Mouse (Mus musculus): ENCODE measurements around the gene Stpg4.

Gene Stpg4

DNA sequence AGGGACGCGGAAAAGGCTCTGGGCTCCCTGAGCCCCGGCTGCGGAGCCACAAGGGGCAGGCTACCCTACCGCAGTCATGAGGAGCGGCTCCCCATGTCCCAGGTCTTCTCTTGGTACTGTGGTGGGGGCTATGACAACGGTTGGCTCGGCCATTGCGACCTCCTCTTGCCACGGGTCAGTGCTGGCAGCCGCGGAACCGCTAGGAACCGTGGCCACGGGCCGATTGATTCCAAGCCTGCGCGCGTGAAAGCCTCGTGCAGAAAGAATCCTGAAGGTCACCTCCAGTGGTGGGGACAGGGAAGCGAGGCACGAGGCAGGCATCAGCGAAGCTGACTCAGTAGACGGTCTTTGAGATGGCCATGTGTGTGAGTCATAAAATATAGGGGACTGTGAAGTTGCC lies at the start of gene Stpg4:
Stpg4 (minus strand) TSS at position 231 of the 400 bp plus-strand sequence.
- no peak for DNase-seq (ENCODE audit: low read depth, low spot score)

DNA sequence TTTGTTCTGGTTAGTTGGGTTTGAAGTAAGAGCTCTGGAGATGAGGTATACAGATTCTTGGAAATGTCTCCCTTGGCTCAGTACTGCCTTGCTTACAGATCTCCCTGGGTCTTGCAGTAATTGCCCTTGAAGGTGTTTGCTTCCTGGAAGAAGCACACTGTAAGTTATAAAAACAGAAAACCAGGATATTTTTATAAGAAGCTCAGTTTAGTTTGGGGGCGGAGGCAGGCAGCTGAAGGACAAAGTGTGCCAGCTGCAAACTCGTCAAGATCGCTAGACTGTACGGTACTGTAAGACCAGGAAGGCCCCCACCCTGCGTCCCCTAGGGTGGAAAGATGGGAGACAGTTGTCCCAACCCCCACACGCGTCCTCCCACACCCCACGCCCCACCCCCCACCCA lies 47.8 kb upstream of the Stpg4 start:
- no peak for DNase-seq (ENCODE audit: low read depth, low spot score)

DNA sequence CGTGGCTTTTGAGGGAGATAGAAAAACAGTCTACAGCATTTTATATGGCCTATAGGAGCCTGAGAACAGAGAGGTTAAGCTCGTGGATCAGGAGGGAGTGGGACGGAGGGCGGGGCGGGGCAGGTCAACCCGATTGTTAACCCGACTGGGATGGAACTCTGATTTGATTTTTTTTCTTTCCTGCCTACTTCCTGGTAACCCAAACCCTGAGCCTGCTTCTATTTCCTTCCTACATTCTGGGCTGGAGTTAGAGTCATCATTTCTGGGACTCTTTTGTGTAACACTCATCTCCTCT lies 46.9 kb upstream of the Stpg4 start:
- no peak for DNase-seq (ENCODE audit: low read depth, low spot score)

DNA sequence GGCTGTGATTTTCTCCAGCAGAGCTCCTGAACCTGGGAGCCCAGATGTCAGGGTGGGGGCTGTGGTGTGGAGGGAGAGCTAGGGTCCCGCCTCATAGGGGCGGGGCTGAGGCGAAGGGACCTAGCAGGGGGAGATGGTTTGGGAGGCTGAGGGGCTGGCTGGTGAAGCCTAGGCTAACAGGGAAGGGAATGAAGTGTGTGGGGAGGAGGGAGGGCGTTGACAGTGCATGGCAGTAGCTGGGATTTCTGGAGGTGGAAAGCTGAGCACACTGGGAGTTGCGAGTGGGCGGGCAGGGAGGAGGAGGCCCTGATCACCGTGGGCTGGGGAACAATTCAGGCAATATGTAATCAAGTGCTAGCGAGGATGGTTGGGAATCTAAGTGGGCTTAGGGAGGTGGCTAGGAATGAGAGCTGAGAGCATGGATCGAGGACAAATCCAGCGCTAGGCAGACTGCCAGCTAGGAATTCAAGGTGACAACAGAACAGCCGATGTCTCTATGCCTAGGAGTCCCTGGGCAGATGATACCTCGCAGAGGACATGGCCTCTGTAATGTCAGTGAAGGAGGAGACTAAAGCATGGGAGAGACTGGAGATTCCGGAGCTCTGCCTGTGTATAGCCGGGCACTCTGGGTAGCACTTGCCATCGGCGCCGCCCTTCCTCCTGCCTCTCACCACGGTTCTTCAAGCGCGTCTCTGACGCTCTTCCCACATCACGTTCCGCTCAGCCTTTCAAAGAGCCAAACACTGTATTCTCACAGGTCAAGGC lies 46.4 kb upstream of the Stpg4 start:
- DNase-seq (ENCODE audit: low read depth, low spot score): peak; percentile 53

DNA sequence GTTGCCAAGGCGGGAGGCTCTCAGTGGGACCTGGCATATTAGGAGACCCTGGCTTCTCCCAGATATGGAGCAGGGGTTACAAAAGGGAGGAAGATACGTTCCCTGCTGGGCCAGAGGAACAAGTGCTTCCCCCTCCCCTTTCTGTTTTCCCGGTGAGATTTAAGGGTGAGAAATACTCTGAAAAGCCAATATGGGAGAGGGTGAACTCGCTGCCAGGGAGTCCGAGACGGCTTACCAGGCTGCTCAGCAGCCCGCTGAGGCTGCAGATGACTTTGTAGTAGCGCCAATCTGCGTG lies 45.8 kb upstream of the Stpg4 start:
- DNase-seq (ENCODE audit: low read depth, low spot score): no peak

DNA sequence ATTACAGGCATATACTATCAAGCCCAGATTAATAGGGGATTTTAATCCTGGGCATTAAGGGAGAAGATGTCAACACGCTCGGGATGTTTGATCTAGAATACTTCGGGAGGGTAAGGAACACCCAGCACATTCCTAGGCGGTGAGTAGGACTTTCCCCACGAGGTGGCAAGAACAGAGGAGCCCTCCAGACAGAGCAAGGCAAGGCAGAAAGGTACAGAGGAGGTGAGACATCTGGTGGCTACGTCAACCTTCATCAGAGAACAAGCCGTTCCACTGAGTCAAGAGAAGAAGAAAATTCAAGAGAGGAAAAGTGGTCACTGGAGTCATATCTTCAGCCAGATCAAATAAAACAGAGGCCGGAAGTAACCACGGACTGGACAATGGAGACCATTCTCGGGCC lies 45.3 kb upstream of the Stpg4 start:
- DNase-seq (ENCODE audit: low read depth, low spot score): no peak

DNA sequence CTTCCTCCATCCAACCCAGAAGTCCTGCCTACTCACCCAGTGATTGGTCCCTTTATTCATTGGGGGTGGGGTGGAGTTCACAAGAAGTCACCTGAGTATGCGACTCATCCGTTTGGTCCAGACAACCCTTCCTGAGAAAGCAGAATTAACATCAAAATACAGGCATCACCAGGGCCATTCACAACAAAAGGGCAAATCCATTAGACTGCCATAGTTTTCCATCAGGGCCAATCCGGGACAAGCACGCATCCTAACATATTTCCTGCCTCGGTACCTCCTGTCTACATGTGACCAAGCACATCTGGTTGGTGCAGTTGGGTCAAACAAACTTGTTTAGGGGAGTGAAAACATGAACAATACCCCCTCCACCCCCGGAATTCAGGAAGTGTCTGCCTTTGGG lies 44.1 kb upstream of the Stpg4 start:
- peak; percentile 98 for DNase-seq (ENCODE audit: low read depth, low spot score)

DNA sequence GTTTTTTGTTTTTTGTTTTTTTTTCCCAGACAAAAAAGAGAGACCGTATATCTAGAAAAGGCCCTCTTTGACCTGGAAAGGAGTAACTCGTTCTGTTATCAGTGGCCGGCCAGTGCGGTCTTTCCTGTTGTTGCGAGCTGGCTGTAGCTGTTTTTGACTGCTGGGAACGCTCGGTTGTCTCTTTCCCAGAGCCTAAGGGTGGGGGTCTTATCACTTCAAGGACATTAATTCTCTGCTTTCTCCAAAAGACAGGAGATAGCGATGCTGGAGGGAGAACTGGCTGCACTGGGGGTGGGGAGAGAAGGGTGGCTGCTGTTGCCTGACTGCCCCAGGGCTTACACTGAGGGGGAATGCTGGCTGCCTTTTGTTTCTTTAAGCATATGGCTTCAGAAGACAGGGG lies 43.3 kb upstream of the Stpg4 start:
- no peak for DNase-seq (ENCODE audit: low read depth, low spot score)

DNA sequence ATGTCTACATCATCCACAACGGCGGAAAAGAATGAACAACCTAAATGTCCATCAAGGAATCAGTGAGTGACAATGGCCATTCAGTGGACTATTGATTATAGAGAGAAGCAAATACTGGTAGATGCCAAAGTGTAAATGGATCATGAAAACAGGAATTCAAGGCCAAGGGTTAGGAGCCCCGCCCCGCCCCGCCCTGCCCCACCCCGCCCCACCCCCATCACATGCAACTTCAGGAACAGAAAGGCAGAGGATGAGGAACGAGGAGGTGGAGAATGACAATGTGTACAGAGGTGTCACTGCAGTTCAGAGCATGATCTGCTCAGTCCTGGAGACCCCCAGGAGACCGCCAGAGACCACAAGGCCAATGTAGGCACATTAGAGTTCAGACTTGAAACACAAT lies 42.7 kb upstream of the Stpg4 start:
- no peak for DNase-seq (ENCODE audit: low read depth, low spot score)

DNA sequence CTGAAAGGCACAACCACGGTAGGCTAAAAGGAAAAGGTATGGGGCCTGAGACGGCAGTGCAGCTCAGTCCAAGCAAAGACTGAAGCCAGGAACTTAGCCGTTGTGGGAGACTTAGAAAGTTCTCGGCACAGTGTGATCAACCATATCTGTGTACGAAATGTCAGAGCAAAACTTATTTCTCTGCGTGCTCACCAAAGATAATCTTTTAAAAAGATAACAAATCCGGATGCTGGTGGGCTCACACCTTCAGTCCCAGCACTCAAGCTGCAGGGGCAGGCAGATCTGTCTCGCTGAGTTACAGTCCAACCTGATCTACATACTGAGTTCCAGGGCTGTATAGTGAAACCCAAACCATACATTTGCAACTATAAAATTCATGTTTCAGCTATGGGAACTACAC lies 41.9 kb upstream of the Stpg4 start:
- no peak for DNase-seq (ENCODE audit: low read depth, low spot score)

DNA sequence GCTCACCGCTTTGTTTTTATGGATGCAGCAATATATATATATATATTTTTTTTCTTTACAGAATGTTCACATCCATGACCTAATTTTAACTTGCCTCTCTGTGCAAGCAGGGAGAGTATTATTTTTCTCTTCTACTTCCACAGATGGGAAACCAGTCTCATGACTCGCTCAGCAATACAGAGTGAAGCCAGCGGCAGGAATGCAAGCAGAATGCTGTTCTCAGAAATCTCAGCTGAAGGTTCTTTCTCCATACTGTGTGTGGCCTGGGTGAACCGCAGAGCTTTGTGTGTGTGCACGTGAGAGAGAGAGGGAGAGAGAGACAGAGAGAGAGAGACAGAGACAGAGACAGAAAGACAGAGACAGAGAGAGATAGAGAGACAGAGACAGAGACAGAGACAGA lies 41.1 kb upstream of the Stpg4 start:
- DNase-seq (ENCODE audit: low read depth, low spot score): no peak

DNA sequence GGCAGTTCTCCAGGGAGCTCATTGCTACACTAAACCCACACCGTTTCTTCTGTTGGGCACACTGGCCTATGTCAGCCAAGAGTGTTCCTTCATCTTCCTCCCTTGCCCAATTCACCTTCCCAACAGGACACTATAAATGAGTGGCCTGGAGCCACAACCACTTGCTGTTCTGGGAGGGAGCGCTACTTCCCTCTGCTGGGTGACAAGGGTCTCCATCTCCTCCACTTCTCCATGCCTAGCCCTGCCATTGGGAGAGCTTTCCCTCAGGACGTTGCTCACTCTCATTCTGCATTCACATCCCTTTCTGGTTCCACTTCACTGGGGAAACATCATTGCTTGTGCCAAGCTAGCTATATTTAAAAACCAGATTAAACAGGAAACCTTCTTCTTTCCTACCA lies 34.0 kb upstream of the Stpg4 start:
- DNase-seq (ENCODE audit: low read depth, low spot score): no peak

DNA sequence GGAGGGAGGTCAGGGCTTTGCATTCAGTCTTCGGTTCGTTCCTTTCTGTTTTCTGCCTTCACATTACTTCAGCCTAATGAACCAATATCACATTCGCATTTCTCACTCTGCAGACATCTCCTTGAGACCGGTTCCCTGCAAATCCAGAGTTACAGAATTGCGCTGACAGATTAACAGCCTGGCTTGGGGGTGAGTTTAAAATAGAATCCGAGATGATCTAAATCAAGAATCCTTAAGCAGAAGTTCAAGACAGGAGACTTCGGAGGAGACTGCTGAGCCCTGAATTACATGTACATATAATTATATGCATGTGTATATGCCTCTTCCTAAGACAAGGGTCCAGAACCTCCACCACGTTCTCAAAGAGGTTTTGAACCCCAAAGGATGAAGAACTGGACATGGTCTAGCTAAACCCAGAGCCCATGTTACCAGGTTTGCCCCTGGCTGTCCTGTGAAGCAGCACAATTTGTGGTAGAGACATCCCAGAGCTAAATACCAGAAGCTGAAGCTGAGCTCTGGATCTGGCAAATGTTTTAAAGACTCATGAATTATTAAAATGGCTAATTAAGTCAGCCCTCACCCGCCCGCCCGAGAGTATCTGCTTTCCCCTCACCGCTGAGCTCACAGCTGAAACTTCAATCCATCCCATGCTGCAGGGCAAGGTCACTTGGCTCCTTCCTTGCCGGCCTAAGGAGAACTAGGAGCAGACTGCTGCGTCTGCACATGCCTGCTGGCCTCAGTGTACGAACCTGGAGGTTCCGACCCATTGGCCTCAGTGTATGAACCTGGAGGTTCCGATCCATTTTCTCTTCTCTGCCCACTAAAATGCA lies 33.3 kb upstream of the Stpg4 start:
- DNase-seq (ENCODE audit: low read depth, low spot score): peak; percentile 29

DNA sequence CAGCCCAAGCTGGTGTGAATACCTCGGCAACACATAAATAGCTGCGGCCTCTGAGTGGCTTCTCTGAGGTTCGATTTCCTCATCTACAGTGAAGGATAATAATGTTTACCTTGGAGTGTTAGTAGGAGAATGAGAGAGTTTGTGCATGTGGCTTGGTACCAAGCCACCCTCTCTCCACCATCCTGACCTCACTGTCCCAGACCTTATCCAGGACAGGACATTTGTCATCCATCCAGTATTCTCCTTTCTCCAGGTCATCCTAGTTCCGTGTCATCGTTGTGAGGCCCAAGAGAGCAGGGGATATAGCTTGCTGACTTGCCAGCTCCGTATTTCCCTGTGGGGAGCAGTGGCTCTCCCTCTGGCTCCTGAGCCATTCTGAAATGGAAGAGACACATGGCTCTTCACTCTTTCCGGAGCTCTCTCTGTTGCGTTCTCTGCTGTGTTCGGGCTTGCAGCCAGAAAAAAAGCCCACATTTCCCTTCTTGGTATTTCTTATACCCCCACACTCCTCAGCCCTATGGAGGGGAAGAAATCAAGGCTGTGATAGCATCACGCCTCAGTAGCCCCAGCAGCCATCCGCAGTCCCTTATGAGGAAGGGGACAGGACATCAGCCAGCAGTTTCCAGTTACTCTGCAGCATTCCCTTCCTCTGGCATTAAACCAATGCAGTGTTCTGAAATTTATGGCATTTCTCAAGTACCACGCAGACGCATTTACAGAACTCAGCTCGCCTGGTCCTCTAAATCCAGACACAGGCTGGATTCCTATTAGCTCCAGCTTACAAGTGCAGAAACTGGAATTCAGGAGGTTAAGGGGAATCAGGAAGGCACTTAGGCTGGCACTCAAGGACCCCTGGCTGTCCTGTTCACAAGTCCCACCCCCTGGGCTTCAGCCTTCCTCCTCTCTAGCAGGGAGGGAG lies 32.5 kb upstream of the Stpg4 start:
- DNase-seq (ENCODE audit: low read depth, low spot score): no peak

DNA sequence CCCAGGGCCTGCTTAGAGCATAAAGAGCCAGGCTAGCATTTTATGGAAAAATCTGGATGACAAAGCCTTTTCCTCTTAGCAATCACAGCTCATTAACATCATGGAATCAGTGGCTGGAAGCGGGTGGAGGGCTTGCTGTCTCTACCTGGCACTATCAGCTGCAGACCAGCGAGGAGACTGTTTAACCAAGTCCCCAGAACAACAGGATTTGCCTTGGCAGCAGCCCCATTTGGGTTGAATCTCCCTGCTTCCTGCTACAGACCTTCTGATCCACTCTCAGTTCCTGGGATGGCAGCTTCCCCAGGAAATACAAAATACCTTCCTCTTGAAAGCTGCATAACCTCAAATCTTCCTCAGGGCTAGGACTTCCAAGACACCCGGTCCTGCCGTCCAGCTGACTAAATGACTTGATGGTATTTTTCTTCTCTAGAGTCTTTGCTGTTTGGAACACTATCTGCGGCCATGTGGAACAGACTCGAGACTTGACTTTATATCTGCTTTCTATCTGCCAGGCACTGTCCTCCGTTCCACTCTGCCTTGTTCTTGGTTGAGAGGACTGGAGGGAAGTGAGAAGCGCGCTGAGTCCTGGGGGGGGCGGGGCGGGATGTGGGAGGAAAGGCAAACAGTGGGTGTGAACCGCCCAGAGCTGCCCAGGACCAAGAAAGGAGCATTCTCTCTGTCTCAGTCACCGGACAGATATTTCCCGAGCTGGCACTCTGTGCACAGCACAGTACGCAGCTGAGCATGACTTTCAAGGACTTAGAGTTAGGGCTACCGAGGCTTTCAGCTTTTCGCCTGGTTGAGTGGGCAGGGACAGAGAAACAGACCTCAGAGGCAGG lies 31.6 kb upstream of the Stpg4 start:
- no peak for DNase-seq (ENCODE audit: low read depth, low spot score)

DNA sequence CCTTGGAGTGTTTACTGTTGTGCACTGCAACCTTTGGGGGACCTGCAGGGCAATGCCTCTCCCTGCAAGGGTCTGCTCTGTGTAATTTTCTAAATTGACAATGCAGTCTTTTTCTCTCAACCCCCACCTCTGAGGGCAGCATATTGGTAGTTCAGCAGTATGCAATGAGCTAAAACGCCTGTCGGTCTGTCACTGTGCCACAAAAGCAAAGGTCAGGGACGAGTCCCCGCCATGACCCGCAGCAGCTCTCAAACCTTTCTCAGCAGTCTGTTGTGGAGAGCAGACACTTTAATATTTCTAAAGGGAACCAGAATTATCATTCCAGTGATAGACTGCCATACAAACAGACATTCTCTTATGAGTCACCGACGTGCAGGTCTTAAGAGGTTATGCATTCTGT lies 30.4 kb upstream of the Stpg4 start:
- DNase-seq (ENCODE audit: low read depth, low spot score): no peak

DNA sequence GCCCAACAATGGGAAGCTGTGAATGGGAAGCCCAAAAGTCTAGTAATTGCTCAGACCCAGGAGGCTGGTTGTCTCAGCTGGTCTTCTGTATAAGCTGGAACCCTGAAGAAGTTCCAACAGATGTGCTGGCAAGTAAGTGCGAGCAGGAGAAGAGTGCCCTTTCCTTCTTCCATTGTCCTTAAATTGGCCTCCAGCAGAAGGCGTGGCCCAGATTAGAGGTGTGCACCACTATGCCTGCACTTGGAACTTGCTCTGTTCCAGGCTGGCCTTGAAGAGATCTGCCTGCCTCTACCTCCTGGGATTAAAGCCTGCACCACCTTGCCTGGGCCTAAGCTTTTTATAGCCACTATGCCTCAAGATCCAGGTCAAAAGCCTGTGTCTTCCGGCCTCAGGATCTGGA lies 26.6 kb upstream of the Stpg4 start:
- peak; percentile 27 for DNase-seq (ENCODE audit: low read depth, low spot score)

DNA sequence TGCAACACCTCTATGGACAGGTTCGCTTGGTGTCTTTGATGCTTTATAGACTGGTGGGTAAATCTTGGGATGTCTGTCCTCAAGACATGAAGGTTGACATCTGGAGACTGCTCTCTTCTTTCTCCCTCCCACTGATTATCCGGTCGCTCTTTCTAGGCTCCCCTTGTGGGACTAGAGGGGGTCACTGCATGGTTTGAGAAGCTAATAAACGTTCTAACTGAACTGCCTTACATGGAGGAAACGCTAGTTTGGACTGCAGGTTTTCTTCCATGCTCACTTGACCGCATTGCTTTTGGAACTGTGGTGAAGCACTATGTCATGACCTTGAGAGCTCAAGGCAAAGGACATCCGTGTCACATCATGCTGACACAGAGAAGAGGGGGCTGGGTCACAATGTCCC lies 25.8 kb upstream of the Stpg4 start:
- no peak for DNase-seq (ENCODE audit: low read depth, low spot score)

DNA sequence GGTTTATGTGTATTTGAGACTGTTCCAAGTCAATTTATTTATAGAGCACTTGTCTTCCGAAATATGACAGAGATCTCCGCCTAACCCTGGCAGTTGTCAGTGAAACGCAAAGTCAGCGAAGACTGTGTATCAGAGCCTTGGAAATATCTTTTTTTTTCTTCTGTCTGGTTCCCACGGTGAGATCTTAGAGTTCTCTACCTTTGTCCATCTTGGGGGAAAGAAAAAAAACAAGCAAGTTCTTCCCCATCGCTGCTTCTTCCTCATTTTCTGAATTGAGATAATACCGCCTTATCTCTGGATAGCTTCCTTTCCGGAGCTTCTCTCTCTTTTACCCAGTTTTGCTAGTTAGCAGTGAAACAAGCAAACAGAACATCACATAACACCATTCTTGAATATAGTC lies 21.3 kb upstream of the Stpg4 start:
- no peak for DNase-seq (ENCODE audit: low read depth, low spot score)

DNA sequence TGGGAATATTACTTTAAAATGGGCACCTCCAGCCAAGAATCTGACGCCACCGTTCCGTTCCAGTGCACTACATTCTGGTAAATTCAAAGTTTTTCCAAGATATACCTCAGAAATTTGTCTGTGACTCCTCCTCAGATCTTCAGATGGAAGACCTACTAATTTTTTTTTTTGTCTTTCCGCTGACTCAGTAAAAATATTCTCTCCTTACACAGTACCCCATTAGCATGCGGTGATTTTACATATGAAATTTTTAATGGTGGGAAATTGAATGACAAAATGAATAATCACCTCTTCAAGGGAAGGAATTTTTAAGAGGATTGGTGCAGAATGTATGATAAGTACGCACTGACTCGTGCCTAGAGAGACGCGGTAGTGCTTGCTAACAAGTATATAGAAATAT lies 20.8 kb upstream of the Stpg4 start:
- no peak for DNase-seq (ENCODE audit: low read depth, low spot score)

DNA sequence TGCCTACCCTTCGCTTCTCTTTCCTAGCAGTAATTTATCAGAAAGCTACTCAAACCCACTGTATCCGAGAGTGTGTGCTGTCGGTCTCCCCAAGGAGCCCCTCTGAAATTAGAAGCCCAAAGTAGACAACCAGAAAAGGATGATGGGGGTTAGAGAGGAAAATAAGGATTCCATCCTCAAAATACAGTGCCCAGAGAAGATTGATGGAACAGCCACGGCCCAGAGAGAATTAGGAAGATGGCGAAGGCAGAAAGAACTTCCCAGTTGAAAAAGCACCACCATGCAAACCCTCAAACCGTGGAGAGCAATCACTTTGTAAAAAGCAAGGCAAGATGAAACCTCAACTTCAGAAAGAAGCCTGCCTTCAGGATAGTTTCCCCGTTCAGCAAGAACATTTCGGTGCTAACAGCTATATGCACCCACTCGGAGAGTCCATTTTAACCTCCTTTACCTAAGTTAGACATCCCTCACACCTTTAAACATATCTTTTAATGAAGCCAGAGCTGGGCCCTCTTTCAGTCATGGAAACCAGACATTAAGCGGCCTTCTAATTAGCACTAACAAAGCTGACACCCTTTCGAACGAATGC lies 20.2 kb upstream of the Stpg4 start:
- DNase-seq (ENCODE audit: low read depth, low spot score): no peak
